Mouse (Mus musculus): ENCODE data around the gene Gpr155.

DNA sequence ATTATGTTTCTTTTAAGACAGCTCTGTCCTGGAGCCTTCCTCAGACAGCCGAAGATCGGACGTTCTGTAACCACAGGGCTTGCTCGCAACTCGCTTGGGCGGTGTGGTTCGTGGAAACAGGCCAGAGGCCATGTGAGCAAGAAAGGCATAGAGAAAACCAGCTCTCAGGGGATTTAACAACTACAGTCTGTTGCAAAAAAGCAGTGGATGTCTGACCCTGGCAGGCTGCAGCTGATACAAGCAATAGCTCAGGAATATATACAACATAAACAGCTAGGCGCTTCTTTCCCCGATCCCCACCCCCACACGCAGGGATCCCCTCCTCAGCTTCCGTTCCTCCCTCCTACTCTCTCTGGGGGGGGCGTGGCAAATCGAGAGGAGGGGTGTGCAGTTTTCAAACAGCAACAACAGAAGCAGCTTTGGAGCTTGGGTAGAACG lies 45.6 kb upstream of the Gpr155 start:
- TF ChIP-seq E2F4 (IDR thresholded peaks at IDR 0.05; ENCODE audit: insufficient read depth) (no peak), POLR2A (IDR thresholded peaks at IDR 0.05; ENCODE audit: insufficient read length, low read depth) (no peak), CEBPB (IDR thresholded peaks at IDR 0.05; ENCODE audit: insufficient read depth, poor library complexity, severe bottlenecking) (no peak), MAX (IDR thresholded peaks at IDR 0.05; ENCODE audit: low read depth) (no peak), SRF (IDR thresholded peaks at IDR 0.05; ENCODE audit: control insufficient read depth, insufficient read length, low read depth) (no peak), MYOG (IDR thresholded peaks at IDR 0.05; ENCODE audit: control insufficient read depth in 1 of 3, insufficient read depth in 1 of 3, insufficient read length in 2 of 3, low read depth in 2 of 3) (no peak), TCF12 (IDR thresholded peaks at IDR 0.05; ENCODE audit: insufficient read depth, poor library complexity, severe bottlenecking) (no peak), USF1 (IDR thresholded peaks at IDR 0.05; ENCODE audit: low read depth) (no peak), REST (IDR thresholded peaks at IDR 0.05; ENCODE audit: insufficient read depth, insufficient read length) (no peak)

Data from myocyte (in vitro differentiated cells).